Mouse (Mus musculus): ENCODE results near the gene Stip1.
A peak's percentile ranks its signal among the peaks of the same experiment; 100 is the strongest.

GRCm38 (mm10) chr19:7057722-7058207 is 18.0 kb upstream of the Stip1 start:
- peak; percentile 30 for TF ChIP-seq CTCF (conservative IDR thresholded peaks at IDR 0.05; ENCODE audit: low read length)
- TF ChIP-seq POU5F1 (IDR thresholded peaks at IDR 0.05; ENCODE audit: borderline replicate concordance, low read length), result no peak
- peak; percentile 33; the same call in 1 of the 2 replicates for TF ChIP-seq NANOG (IDR thresholded peaks at IDR 0.05; ENCODE audit: borderline replicate concordance, low read length)

All from E14TG2a.4 (cell line).